Mouse (Mus musculus) ES-Bruce4 (cell line): ENCODE data around the gene Engase.

Experiments used
- CTCF ChIP-seq: IDR thresholded peaks from one replicate; pipeline ENCODE4 v1.8.1; 2011; ENCODE audit warnings: low read depth, low read length
- EP300 ChIP-seq: IDR thresholded peaks from 2 replicates; pipeline ENCODE4 v1.6.1; 2011; ENCODE audit warnings: low read depth, low read length; ENCODE audit not compliant: insufficient read depth
- POLR2A ChIP-seq: IDR thresholded peaks from one replicate; pipeline ENCODE4 v1.8.1; 2011; ENCODE audit warnings: low read length; ENCODE audit not compliant: insufficient read depth

- no peak for TF ChIP-seq POLR2A
- TF ChIP-seq CTCF, result no peak
- no peak for TF ChIP-seq EP300
These were observed 22.6 kb upstream of the Engase start for GRCm38 (mm10) chr11:118453886-118454671.
